Mouse (Mus musculus) limb, embryonic 11.5 days (tissue): ENCODE results near the gene Zfp600. TPM values are rescaled to one million over a fixed set of nuclear protein-coding genes. Genes with fewer than 3 reads are reported as not detected.
A peak's percentile ranks its signal among the peaks of the same experiment; 100 is the strongest.
"Not testable (repeated sequence)": the region's sequence is repeated elsewhere in the genome, so short reads cannot be mapped to it uniquely, and the experiment has no call there.

Experiments used
- ATAC-seq: fragments of 200-750 bp; cut with Nextera tagmentation; 2 replicates; pipeline ENCODE4 v1.8.0; 2017; ENCODE audit warnings: low read depth; ENCODE audit not compliant: insufficient number of reproducible peaks, low FRiP score, low TSS enrichment
- DNase-seq: peaks from one replicate; pipeline ENCODE4 v3.0.0-alpha.2; 2015; ENCODE audit warnings: low spot score
- H3K27ac ChIP-seq: fragments of 300-500 bp; sonication (generic); replicated peaks from 2 replicates; pipeline ENCODE4 v1.5.1; 2014; ENCODE audit warnings: low read depth, mild to moderate bottlenecking, low read length
- H3K27me3 ChIP-seq: fragments of 300-500 bp; sonication (generic); 2 replicates; pipeline ENCODE4 v1.6.1; 2014; ENCODE audit warnings: mild to moderate bottlenecking, low read length, mixed read lengths; ENCODE audit not compliant: control insufficient read depth, insufficient read depth
- H3K36me3 ChIP-seq: fragments of 300-500 bp; sonication (generic); 2 replicates; pipeline ENCODE4 v1.6.1; 2014; ENCODE audit warnings: mild to moderate bottlenecking, low read length, moderate library complexity, mixed read lengths; ENCODE audit not compliant: control insufficient read depth, insufficient read depth
- H3K4me1 ChIP-seq: fragments of 300-500 bp; sonication (generic); 2 replicates; pipeline ENCODE4 v1.6.1; 2014; ENCODE audit warnings: low read length, mixed read lengths; ENCODE audit not compliant: control insufficient read depth, insufficient read depth
- H3K4me2 ChIP-seq: fragments of 300-500 bp; sonication (generic); 2 replicates; pipeline ENCODE4 v1.6.1; 2014; ENCODE audit warnings: low read depth, mild to moderate bottlenecking, moderate library complexity; ENCODE audit not compliant: severe bottlenecking
- H3K4me3 ChIP-seq: fragments of 300-500 bp; sonication (generic); 2 replicates; pipeline ENCODE4 v1.5.1; 2014; ENCODE audit warnings: low read depth, low read length
- H3K9ac ChIP-seq: fragments of 300-500 bp; sonication (generic); 2 replicates; pipeline ENCODE4 v1.6.1; 2014; ENCODE audit warnings: mild to moderate bottlenecking, low read length
- H3K9me3 ChIP-seq: fragments of 300-500 bp; sonication (generic); 2 replicates; pipeline ENCODE4 v1.6.1; 2016; ENCODE audit warnings: low read length; ENCODE audit not compliant: control insufficient read depth
- WGBS: fragments of 180-500 bp; shearing (Covaris S2); extraction: QIAGEN DNeasy Blood & Tissue Kit; methylation state at CpG from one replicate; pipeline ENCODE4 v1.1.7; 2014; 5-methylcytosine and 5-hydroxymethylcytosine counted together
- polyA plus RNA-seq: library from polyadenylated mRNA; unstranded; fragments of >200 nt; fragmentation: Nextera tagmentation; extraction: Ambion mirVana; gene quantifications from 2 replicates; pipeline ENCODE4 v1.2.1, GENCODE M21; 2014

Gene Zfp600
- not detected in 2 replicates for polyA plus RNA-seq

DNA sequence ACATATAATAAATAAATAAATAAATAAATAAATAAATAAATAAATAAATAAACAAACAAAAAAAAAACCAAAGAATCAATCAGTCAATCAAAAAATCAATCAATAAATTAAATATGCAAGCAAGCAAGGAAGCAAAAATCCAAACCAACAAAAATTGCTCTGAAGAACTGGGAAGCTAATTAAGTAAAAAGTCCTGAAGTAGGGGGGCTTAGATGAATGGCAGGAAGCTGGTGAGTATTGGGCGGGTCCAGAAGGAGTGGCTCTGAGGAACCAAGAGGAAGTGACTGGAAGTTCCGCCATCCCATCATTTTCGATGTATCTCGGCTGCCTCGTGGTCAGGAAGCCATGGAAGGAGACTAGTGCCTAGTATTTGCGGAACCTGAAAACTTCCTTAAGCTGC, at the start of gene Zfp600:
Zfp600 (plus strand) TSS at position 301 of the 400 bp plus-strand sequence.
- not testable (repeated sequence) for ATAC-seq, H3K4me3 ChIP-seq, H3K9me3 ChIP-seq, DNase-seq, H3K27ac ChIP-seq, H3K36me3 ChIP-seq, H3K9ac ChIP-seq, H3K4me2 ChIP-seq, H3K4me1 ChIP-seq, H3K27me3 ChIP-seq
- WGBS: no CpG with 5 or more reads among the region's 6 CpGs

DNA sequence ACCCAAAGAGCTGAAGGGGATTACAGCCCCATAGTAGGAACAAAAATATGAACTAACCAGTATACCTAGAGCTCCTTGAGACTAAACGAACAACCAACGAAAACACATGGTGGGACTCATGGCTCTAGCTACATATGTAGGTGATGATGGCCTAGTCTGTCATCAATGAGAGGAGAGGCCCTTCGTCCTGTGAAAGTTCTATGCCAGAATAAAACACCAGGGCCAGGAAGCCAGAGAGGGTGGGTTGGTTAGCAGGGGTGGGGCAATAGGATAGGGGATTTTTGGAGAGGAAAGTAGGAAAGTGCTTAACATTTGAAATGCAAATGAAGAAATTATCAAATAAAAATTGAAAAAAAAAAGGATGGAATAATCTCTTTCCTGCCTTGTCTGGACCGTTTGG, 6.3 kb downstream of the Zfp600 start:
- ATAC-seq: 0 out of 2 replicates have a peak, but pooled peaks have one; percentile 76
- not testable (repeated sequence) for H3K27me3 ChIP-seq, H3K4me3 ChIP-seq, H3K9me3 ChIP-seq, H3K4me1 ChIP-seq, H3K9ac ChIP-seq, H3K27ac ChIP-seq, H3K4me2 ChIP-seq, DNase-seq, H3K36me3 ChIP-seq
- 89% methylated on average over 2 of the region's 4 CpGs for WGBS

DNA sequence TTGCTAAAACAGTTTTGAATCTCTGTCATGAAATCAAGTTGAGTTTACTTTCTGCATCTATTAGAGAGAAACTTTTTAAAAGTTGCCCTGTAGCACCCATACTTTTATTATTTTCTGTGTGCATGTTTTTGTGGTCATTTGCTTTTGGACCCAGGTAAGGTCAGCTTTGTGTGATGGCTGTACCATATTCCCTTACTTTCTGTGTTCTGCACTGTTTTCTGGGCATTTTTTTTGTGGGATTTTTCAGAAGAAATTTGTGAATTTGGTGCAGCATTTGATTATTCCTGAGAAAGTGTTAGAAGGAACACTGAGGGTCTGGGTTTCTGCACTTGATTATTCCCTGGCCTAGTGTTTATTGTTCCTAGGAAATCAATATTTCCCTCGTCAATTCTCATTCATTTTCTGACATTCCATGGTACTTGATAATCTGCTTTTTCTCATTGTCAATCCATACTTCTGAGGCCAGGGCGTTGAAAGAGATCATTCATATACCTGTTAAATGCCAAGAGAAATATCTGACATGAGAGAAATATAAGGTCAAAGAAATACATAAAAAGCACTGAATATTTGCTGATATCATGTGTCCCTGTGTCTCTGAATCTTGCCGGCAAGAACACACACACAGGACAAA, 10.7 kb downstream of the Zfp600 start:
- WGBS: 82% methylated on average over 3 of the region's 3 CpGs
- not testable (repeated sequence) for H3K4me1 ChIP-seq, H3K27ac ChIP-seq, H3K4me3 ChIP-seq, H3K9me3 ChIP-seq, H3K4me2 ChIP-seq, H3K36me3 ChIP-seq, H3K27me3 ChIP-seq, H3K9ac ChIP-seq
- peak; percentile 32; the same call in 1 of the 2 replicates for ATAC-seq
- DNase-seq: peak; percentile 16

DNA sequence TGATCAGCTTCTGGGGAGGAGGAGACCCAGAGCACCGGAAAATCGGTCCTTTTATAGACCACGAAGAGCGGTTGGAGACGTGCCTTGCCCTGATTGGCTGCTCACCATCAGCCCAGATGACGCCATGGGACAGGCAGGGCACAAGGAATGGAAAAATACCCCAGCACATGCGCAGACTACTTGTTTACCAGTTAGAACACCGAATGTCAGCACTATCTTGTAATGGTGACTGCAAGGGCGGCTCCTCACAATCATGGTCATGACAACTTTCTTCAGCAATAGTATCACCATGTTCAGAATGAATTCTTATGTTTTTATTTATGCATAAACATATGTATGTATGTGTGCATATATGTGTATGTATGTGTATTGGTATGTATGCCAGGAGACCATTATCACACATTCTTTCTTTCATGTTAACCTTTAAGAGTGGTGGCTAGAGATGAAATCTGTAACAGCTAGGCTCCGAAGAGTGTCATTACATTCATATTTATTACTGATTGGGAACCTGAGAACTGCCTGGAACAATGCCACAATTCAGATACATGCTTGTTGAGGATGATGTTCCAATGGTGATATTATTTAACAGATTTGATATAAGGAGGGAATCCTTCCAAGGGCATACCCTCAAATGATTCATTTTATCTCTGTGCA, 11.4 kb downstream of the Zfp600 start:
- not testable (repeated sequence) for H3K4me3 ChIP-seq, H3K27ac ChIP-seq, H3K36me3 ChIP-seq, H3K27me3 ChIP-seq, H3K9me3 ChIP-seq, H3K9ac ChIP-seq, H3K4me2 ChIP-seq, H3K4me1 ChIP-seq
- DNase-seq (peak; percentile 17), ATAC-seq (peak; percentile 79)
- WGBS: 87% methylated on average over 10 of the region's 10 CpGs

DNA sequence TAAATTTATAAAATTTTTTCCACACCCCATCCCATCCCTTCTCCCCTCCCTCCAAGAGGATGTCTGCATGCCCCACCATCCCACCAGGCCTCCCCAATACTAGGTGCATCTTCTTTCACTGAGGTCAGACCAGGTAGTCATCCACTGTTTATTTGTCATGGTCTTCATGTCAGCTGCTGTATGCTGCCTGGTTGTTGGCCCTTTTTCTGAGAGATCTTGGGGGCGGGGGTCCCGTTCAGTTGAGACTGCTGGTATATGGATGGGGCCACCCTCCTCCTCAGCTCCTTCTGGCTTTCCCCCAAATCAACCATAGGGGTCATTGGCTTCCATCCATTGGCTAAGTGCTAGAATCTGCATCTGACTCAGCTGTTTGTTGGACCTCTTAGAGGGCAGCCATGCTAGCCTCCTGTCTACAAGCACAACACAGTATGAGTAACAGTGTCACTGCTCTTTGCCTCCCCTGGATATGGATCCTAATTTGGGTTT, 12.1 kb downstream of the Zfp600 start:
- H3K9me3 ChIP-seq, H3K27ac ChIP-seq, DNase-seq, H3K4me3 ChIP-seq, H3K9ac ChIP-seq, H3K27me3 ChIP-seq, H3K36me3 ChIP-seq, H3K4me1 ChIP-seq, H3K4me2 ChIP-seq: not testable (repeated sequence)
- no CpG with 5 or more reads among the region's 2 CpGs for WGBS
- ATAC-seq: peak; percentile 83

DNA sequence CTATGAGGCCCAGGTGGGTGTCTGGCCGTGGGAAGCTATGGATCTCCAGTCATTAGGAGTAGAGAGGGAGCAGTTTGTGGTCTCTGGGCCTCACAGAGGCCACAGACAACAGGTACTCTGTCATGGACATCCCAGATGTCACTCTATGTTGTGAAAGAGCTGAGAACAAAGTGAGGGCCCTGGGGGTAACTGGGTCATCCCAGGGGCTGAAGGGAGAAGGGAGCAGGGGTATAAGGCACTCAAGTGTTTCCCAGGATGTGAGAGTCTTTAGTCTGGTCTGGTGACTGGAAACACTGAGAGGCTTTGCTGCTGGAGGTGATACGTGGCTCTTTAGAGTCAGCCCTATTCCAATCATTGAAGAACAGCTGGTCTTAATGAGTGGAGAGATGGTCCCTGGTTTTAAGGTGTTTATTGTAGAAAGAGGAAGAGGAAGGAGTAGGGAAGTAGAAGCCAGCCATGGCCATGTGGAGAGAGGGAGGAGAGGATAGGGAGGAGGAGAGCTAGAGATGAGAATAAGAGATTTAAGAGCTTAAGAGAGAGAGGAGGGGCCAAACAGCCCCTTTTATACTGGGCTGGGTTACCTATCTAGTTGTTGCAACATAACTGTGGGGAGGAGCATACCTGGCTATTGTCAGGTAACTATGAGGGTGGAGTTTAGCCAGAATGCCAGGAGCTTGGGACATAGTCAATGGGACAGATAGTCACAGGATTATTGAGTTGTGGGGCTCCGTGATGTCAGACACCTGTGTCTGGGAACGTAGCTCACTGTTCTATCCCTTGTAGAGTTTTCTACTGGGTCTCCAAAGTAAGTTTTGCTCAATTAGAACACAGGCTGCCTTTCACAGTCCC, 17.0 kb downstream of the Zfp600 start:
- not testable (repeated sequence) for H3K9ac ChIP-seq, H3K4me1 ChIP-seq, H3K9me3 ChIP-seq, H3K27me3 ChIP-seq, H3K27ac ChIP-seq, H3K4me3 ChIP-seq, H3K4me2 ChIP-seq, H3K36me3 ChIP-seq
- WGBS: 67% methylated on average over 3 of the region's 4 CpGs
- DNase-seq (peak; percentile 27), ATAC-seq (peak; percentile 87)

DNA sequence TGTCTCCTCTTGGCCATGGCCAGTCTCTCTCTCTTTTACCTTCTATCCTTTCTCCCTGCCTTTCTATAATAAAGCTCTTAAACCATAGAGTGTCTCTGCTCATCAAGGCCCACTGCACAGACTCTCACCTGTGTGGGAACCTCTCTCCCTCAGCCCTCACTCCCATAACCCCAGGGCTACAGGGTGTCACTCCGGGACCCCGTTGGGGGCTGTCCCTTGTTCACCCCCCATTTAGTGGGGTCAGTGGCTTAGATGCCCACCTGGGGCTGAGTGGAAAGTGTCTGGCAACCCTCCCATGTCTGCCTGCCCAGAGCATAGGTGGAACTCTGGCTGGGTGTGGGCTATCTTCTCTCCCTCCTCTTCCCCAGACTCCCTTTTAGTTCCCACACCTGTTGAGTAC, 47.7 kb downstream of the Zfp600 start:
- H3K4me3 ChIP-seq, ATAC-seq, H3K9ac ChIP-seq, H3K4me2 ChIP-seq, H3K27ac ChIP-seq, H3K4me1 ChIP-seq, H3K36me3 ChIP-seq, H3K27me3 ChIP-seq, DNase-seq, H3K9me3 ChIP-seq: not testable (repeated sequence)
- WGBS: 87% methylated on average over 2 of the region's 2 CpGs
